Mouse (Mus musculus): Measurements from ENCODE around the gene Ppp1r12a. TPM values are rescaled to one million over a fixed set of nuclear protein-coding genes. Genes with fewer than 3 reads are reported as not detected.

The Ppp1r12a gene
- total RNA-seq, 2 experiments from 2014 or later = 48.7 to 65.4 TPM

Other genes starting within 250 kb of the Ppp1r12a start
- 1 to 10 TPM; 1.7 to 2.2 TPM for gene Pawr, start 169.9 kb downstream of the Ppp1r12a start, total RNA-seq (2021)

Measured in gastrocnemius, postnatal 10 days (tissue).